ENCODE assay signal across 1 mouse cellular context in the genomic region with DNA sequence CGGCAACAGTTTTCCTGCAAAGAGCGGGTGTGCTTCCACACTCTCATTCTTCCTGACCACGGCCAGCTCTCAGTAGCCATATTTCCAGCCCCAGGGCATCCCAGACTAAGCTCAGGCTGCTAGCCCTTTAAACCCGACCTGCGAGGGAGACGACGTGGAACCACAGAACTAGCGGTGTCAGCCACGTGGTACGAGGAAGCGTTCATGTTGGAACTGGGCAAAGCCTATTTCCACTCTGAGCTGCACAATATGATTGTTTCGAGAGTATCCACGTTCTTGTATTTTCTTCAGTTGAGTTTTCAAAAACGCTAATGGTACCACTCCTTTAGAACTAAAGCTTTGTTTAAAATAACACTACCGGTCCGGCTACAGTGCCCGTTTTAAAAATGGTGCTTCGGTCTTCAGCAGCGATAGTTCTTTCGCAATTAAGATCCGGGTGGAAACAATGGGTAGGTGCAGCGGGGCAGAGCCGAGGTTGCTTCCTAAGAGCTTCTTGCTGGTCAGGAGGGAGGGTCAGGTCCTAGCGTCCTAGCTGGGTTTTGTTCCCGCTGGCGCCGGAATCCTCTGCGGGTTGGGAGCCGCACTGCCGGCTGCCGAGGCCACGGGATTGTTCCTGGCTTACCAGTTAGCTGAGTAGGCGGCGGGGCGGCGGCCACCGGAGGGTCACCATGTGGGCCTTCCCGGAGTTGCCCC.
TF ChIP-seq lines count a peak whose summit lies in the region.

No protein-coding gene starts in this region.

TF ChIP-seq in C2C12, 6 proteins besides CTCF, POLR2A, EP300 and RAD21:
- TF ChIP-seq MYOG (IDR thresholded peaks at IDR 0.05; ENCODE audit: control insufficient read depth, extremely low read depth, insufficient read length) (no peak), CEBPB (IDR thresholded peaks at IDR 0.05; ENCODE audit: low read depth) (peak; percentile 83), FOSL1 (IDR thresholded peaks at IDR 0.05; ENCODE audit: insufficient read depth, low read length, poor library complexity, severe bottlenecking) (no peak), USF1 (IDR thresholded peaks at IDR 0.05; ENCODE audit: low read depth) (peak; percentile 94), MYOD1 (IDR thresholded peaks at IDR 0.05; ENCODE audit: control insufficient read depth, insufficient read length, low read depth) (no peak), MAX (IDR thresholded peaks at IDR 0.05) (peak; percentile 95)
